Mouse (Mus musculus): ENCODE results near the gene Ifnz. TPM values are rescaled to one million over a fixed set of nuclear protein-coding genes. Genes with fewer than 3 reads are reported as not detected.
A peak's percentile ranks its signal among the peaks of the same experiment; 100 is the strongest.
"Not testable (repeated sequence)": the region's sequence is repeated elsewhere in the genome, so short reads cannot be mapped to it uniquely, and the experiment has no call there.

The Ifnz gene
- not detected for total RNA-seq (2021)
- long read RNA-seq, experiment 1: 0 reads
- long read RNA-seq, experiment 2: 0 reads

- DNase-seq (ENCODE audit: low spot score in 2 of 2): not testable (repeated sequence)
These were observed at the start of gene Ifnz for GRCm38 (mm10) chr4:88781831-88782230. Gene Ifnz, plus strand, starts transcription at chr4:88782131.

GRCm38 (mm10) chr4:88738480-88738879 is 43.5 kb upstream of the Ifnz start:
- DNase-seq (ENCODE audit: low spot score in 2 of 2): peak; percentile 70 to 78

- DNase-seq (ENCODE audit: low spot score in 2 of 2): no peak
These were observed 42.9 kb upstream of the Ifnz start for GRCm38 (mm10) chr4:88739036-88739435.

- no peak for DNase-seq (ENCODE audit: low spot score in 2 of 2)
These were observed 40.5 kb upstream of the Ifnz start for GRCm38 (mm10) chr4:88741426-88741825.

- no peak for DNase-seq (ENCODE audit: low spot score in 2 of 2)
These were observed 39.1 kb upstream of the Ifnz start for GRCm38 (mm10) chr4:88742771-88743371.

GRCm38 (mm10) chr4:88744207-88744606 is 37.7 kb upstream of the Ifnz start:
- DNase-seq (ENCODE audit: low spot score in 2 of 2): no peak

GRCm38 (mm10) chr4:88749926-88750325 is 32.0 kb upstream of the Ifnz start:
- DNase-seq (ENCODE audit: low spot score in 2 of 2): no peak

- peak; percentile 70 to 75 for DNase-seq (ENCODE audit: low spot score in 2 of 2)
These were observed 27.1 kb upstream of the Ifnz start, which contains the start of gene Gm13271 for GRCm38 (mm10) chr4:88754818-88755340. Gene Gm13271, plus strand, starts transcription at chr4:88754868.

GRCm38 (mm10) chr4:88756581-88757513 is 25.1 kb upstream of the Ifnz start:
- peak; percentile 8 to 21 for DNase-seq (ENCODE audit: low spot score in 2 of 2)

GRCm38 (mm10) chr4:88757628-88758031 is 24.3 kb upstream of the Ifnz start:
- peak; percentile 86 to 90 for DNase-seq (ENCODE audit: low spot score in 2 of 2)

- not testable (repeated sequence) for DNase-seq (ENCODE audit: low spot score in 2 of 2)
These were observed 23.2 kb upstream of the Ifnz start for GRCm38 (mm10) chr4:88758751-88759150.

GRCm38 (mm10) chr4:88759610-88760268 is 22.2 kb upstream of the Ifnz start, which contains the start of gene Gm13283:
Gene Gm13283, plus strand, starts transcription at chr4:88760119.
- DNase-seq (ENCODE audit: low spot score in 2 of 2): peak in 1 of 2 experiments; percentile 16

GRCm38 (mm10) chr4:88760431-88760830 is 21.5 kb upstream of the Ifnz start:
- DNase-seq (ENCODE audit: low spot score in 2 of 2): peak; percentile 57 to 67

GRCm38 (mm10) chr4:88761776-88762175 is 20.2 kb upstream of the Ifnz start:
- DNase-seq (ENCODE audit: low spot score in 2 of 2): peak; percentile 65 to 71

GRCm38 (mm10) chr4:88762341-88762740 is 19.6 kb upstream of the Ifnz start:
- DNase-seq (ENCODE audit: low spot score in 2 of 2): peak in 1 of 2 experiments; percentile 15

- peak; percentile 37 for DNase-seq (ENCODE audit: low spot score in 2 of 2)
These were observed 18.4 kb upstream of the Ifnz start for GRCm38 (mm10) chr4:88763384-88764018.

- DNase-seq (ENCODE audit: low spot score in 2 of 2): not testable (repeated sequence)
These were observed 8.4 kb upstream of the Ifnz start, which contains the start of gene Gm13290 for GRCm38 (mm10) chr4:88773534-88773933. Gene Gm13290, plus strand, starts transcription at chr4:88773834.

GRCm38 (mm10) chr4:88776622-88777021 is 5.3 kb upstream of the Ifnz start, which contains the start of gene Gm13289:
Gene Gm13289, plus strand, starts transcription at chr4:88776922.
- DNase-seq (ENCODE audit: low spot score in 2 of 2): not testable (repeated sequence)

- DNase-seq (ENCODE audit: low spot score in 2 of 2): not testable (repeated sequence)
These were observed 2.4 kb upstream of the Ifnz start, which contains the start of gene Gm13272 for GRCm38 (mm10) chr4:88779550-88779949. Gene Gm13272, plus strand, starts transcription at chr4:88779850.

GRCm38 (mm10) chr4:88780320-88780719 is 1.6 kb upstream of the Ifnz start:
- DNase-seq (ENCODE audit: low spot score in 2 of 2): not testable (repeated sequence)

Data from adrenal gland, adult 18-20 months (tissue).